8 mouse cellular contexts compared by ENCODE assay signal in the genomic region with DNA sequence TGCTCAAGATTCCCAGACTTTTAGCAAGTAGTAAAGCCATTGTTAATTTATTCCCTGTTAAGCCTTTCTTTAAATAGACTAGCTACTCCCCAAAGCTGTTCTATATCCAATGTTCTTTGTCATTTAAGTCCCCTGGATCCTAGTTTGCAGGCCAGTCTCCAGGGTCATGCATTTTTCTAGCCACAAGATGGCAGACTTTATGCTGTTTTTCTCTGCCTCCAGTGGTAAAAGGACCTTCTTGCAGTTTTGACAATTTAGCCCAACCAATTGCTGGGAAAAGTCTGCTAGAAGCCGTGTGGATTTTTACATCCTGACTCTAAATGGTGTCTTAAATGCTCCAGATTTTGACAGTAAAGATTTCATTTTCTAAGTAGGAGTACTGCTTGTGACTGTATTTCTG.
A peak's percentile ranks its signal among the peaks of the same experiment; 100 is the strongest.
DNase-seq lines count a peak whose midpoint lies in the region; ATAC-seq lines count a peak whose summit lies in the region.

No protein-coding gene starts in this region.

- no peak overlapping the region for H3K4me2 ChIP-seq in hindbrain, embryonic 14.5 days (replicated peaks)

- H3K9ac ChIP-seq in hindbrain, embryonic 14.5 days, result no peak overlapping the region

- peak; percentile 87 for ATAC-seq in hindbrain, embryonic 14.5 days (ENCODE audit: low FRiP score)
- peak; percentile 70 for ATAC-seq in megakaryocyte-erythroid progenitor cell, adult 5-6 weeks (replicated peaks; ENCODE audit: low FRiP score, low TSS enrichment, poor library complexity, severe bottlenecking)

- no peak overlapping the region for H3K4me3 ChIP-seq in forebrain, embryonic 10.5 days
- H3K4me3 ChIP-seq in hindbrain, embryonic 14.5 days (replicated peaks; ENCODE audit: low read length), result no peak overlapping the region

- no peaks in the 10 kb centered on the region for H3K36me3 ChIP-seq in forebrain, embryonic 10.5 days (replicated peaks)
- no peaks in the 10 kb centered on the region for H3K36me3 ChIP-seq in hindbrain, embryonic 14.5 days (replicated peaks; ENCODE audit: control insufficient read depth, insufficient read depth)

- H3K9me3 ChIP-seq in forebrain, embryonic 10.5 days, result no peaks in the 10 kb centered on the region
- no peaks in the 10 kb centered on the region for H3K9me3 ChIP-seq in hindbrain, embryonic 14.5 days (ENCODE audit: control insufficient read depth, low read length)

- WGBS in forebrain, embryonic 10.5 days, result 23% methylated on average over 1 of the region's 1 CpGs
- 14% methylated on average over 1 of the region's 1 CpGs for WGBS in hindbrain, embryonic 14.5 days

- no peaks in the 10 kb centered on the region for H3K4me1 ChIP-seq in forebrain, embryonic 10.5 days
- H3K4me1 ChIP-seq in hindbrain, embryonic 14.5 days (replicated peaks; ENCODE audit: control insufficient read depth, insufficient read depth, low read length), result no peaks in the 10 kb centered on the region

- H3K27ac ChIP-seq in forebrain, embryonic 10.5 days, result no peak overlapping the region
- no peak overlapping the region for H3K27ac ChIP-seq in hindbrain, embryonic 14.5 days

- H3K27me3 ChIP-seq in forebrain, embryonic 10.5 days (ENCODE audit: poor library complexity, severe bottlenecking), result no peaks in the 10 kb centered on the region
- no peaks in the 10 kb centered on the region for H3K27me3 ChIP-seq in hindbrain, embryonic 14.5 days (ENCODE audit: control insufficient read depth, insufficient read depth, low read length)

- DNase-seq in MEL-GATA-1-ER (ENCODE audit: extremely low read depth, low read depth), result peak; percentile 12
- peak; percentile 4 to 51 for DNase-seq in adrenal gland, postnatal 36 days
- peak; percentile 51 for DNase-seq in forebrain, embryonic 10.5 days (ENCODE audit: extremely low spot score, low spot score)
- DNase-seq in hindbrain, embryonic 14.5 days (ENCODE audit: low spot score), result peak; percentile 89
- DNase-seq in layer of hippocampus, adult 9-11 months, result peak; percentile 67
- peak; percentile 25 for DNase-seq in skeletal muscle tissue, adult 2 months (ENCODE audit: low read depth, low spot score)
- DNase-seq in thymus, postnatal 25 days, result no peak
